ENCODE assay signal across 20 mouse cellular contexts in genomic region chr3:60498151-60498550, GRCm38 (mm10). TPM values are rescaled to one million over a fixed set of nuclear protein-coding genes. Genes with fewer than 3 reads are reported as not detected.
A peak's percentile ranks its signal among the peaks of the same experiment; 100 is the strongest.
DNase-seq lines count a peak whose midpoint lies in the region; ATAC-seq and TF ChIP-seq lines count a peak whose summit lies in the region.
"Had no signal": no experiment of that assay in that cellular context is flagged by ENCODE, and none has a peak within 500 bp of the region (broad histone marks: within the 10 kb centered on the region; RNA-seq: fewer than 3 reads in every experiment).

No protein-coding gene starts in this region.

- H3K27ac ChIP-seq in heart, adult 2 months, result peak overlapping the region; percentile 100
- H3K27ac ChIP-seq in liver, embryonic 13.5 days, result peak overlapping the region; percentile 98; the same call in 1 of the 2 replicates
- H3K27ac ChIP-seq in liver, postnatal 0 days (ENCODE audit: low read depth), result no peak overlapping the region
- peak overlapping the region; percentile 55; the same call in 1 of the 2 replicates for H3K27ac ChIP-seq in lung, embryonic 16.5 days (ENCODE audit: low read length)
- H3K27ac ChIP-seq in macrophage, result peak overlapping the region; percentile 88
- H3K27ac ChIP-seq: embryonic facial prominence, embryonic 12.5 days; hindbrain, embryonic 15.5 days had no signal

- no peak for DNase-seq in heart, adult 2 months
- no peak for DNase-seq in heart, postnatal 36 days
- DNase-seq in liver, embryonic 13.5 days, result no peak
- DNase-seq in liver, postnatal 0 days, result no peak
- no peak for DNase-seq in lung, postnatal 4 days
- no peak for DNase-seq in right cerebral cortex, adult 18-20 months
- DNase-seq: adrenal gland, adult 8-10 months; adrenal gland, postnatal 36 days; cerebellum, adult 11 months; cerebellum, adult 9-10 months; cerebellum, postnatal 25 days; gastrocnemius, postnatal 36 days; heart, adult 11 months had no signal

- H3K4me1 ChIP-seq in heart, adult 2 months (ENCODE audit: control insufficient read depth, insufficient read depth, low read length), result peaks cover 12% of the 10 kb centered on the region
- peaks cover 51% of the 10 kb centered on the region for H3K4me1 ChIP-seq in liver, embryonic 13.5 days (replicated peaks)
- peaks cover 28% of the 10 kb centered on the region for H3K4me1 ChIP-seq in liver, postnatal 0 days (ENCODE audit: insufficient read depth)
- peaks cover 15% of the 10 kb centered on the region for H3K4me1 ChIP-seq in lung, embryonic 16.5 days (replicated peaks; ENCODE audit: control insufficient read depth, insufficient read depth, low read length)

- intact Hi-C loops in heart, adult 2 months (cut with DNase I), result no loop called here
- intact Hi-C loops in heart, postnatal 36 days (cut with DNase I), result no loop called here

- H3K27me3 ChIP-seq in heart, adult 2 months (ENCODE audit: control insufficient read depth, insufficient read depth, low read length), result no peaks in the 10 kb centered on the region
- H3K27me3 ChIP-seq in liver, embryonic 13.5 days, result no peaks in the 10 kb centered on the region
- H3K27me3 ChIP-seq in liver, postnatal 0 days (ENCODE audit: insufficient read depth, low read length), result no peaks in the 10 kb centered on the region
- no peaks in the 10 kb centered on the region for H3K27me3 ChIP-seq in lung, embryonic 16.5 days (ENCODE audit: control insufficient read depth, insufficient read depth, low read depth, low read length)
- H3K27me3 ChIP-seq: embryonic facial prominence, embryonic 12.5 days; heart, embryonic 15.5 days; hindbrain, embryonic 15.5 days had no signal

- peaks cover 11% of the 10 kb centered on the region for H3K36me3 ChIP-seq in heart, adult 2 months (ENCODE audit: control insufficient read depth, insufficient read depth, low read length)
- H3K36me3 ChIP-seq in liver, embryonic 13.5 days, result no peaks in the 10 kb centered on the region
- H3K36me3 ChIP-seq in liver, postnatal 0 days (replicated peaks; ENCODE audit: insufficient read depth, low read length), result no peaks in the 10 kb centered on the region; the same call in 1 of the 2 replicates
- H3K36me3 ChIP-seq in lung, embryonic 16.5 days (ENCODE audit: control insufficient read depth, insufficient read depth, low read length), result no peaks in the 10 kb centered on the region
- H3K36me3 ChIP-seq in macrophage (ENCODE audit: inconsistent target), result no peaks in the 10 kb centered on the region
- H3K36me3 ChIP-seq: embryonic facial prominence, embryonic 12.5 days; heart, embryonic 10.5 days; heart, embryonic 15.5 days; hindbrain, embryonic 15.5 days had no signal

- WGBS in heart, adult 2 months, result 83% methylated on average over 2 of the region's 2 CpGs
- 61% methylated on average over 2 of the region's 2 CpGs for WGBS in liver, embryonic 13.5 days (ENCODE audit: insufficient replicate concordance)
- 69% methylated on average over 2 of the region's 2 CpGs for WGBS in liver, postnatal 0 days (ENCODE audit: insufficient replicate concordance)
- WGBS in lung, embryonic 16.5 days, result 66% methylated on average over 2 of the region's 2 CpGs
- WGBS in macrophage (ENCODE audit: missing documents), result 86% methylated on average over 2 of the region's 2 CpGs

- no peak overlapping the region for H3K4me2 ChIP-seq in liver, embryonic 13.5 days
- H3K4me2 ChIP-seq in liver, postnatal 0 days (ENCODE audit: low read depth, low read length), result no peak overlapping the region
- H3K4me2 ChIP-seq in lung, embryonic 16.5 days (ENCODE audit: low read depth, low read length), result no peak overlapping the region
- H3K4me2 ChIP-seq: embryonic facial prominence, embryonic 12.5 days; hindbrain, embryonic 15.5 days had no signal

- no peak for ATAC-seq in liver, embryonic 13.5 days (ENCODE audit: low read depth)
- ATAC-seq in liver, postnatal 0 days, result no peak
- ATAC-seq in lung, embryonic 16.5 days (ENCODE audit: low read depth), result no peak
- ATAC-seq: forebrain, embryonic 16.5 days had no signal

- H3K9me3 ChIP-seq in liver, embryonic 13.5 days (replicated peaks), result no peaks in the 10 kb centered on the region
- H3K9me3 ChIP-seq in liver, postnatal 0 days (ENCODE audit: low read length), result no peaks in the 10 kb centered on the region
- H3K9me3 ChIP-seq in lung, embryonic 16.5 days (ENCODE audit: control insufficient read depth, low read length), result no peaks in the 10 kb centered on the region
- H3K9me3 ChIP-seq: embryonic facial prominence, embryonic 12.5 days; heart, embryonic 10.5 days; heart, embryonic 15.5 days; hindbrain, embryonic 15.5 days had no signal

- H3K9ac ChIP-seq in heart, adult 2 months (ENCODE audit: low read depth, low read length), result no peak overlapping the region
- no peak overlapping the region for H3K9ac ChIP-seq in liver, embryonic 13.5 days
- H3K9ac ChIP-seq in liver, postnatal 0 days (replicated peaks), result no peak overlapping the region
- no peak overlapping the region for H3K9ac ChIP-seq in lung, embryonic 16.5 days (ENCODE audit: low read length)
- H3K9ac ChIP-seq: embryonic facial prominence, embryonic 12.5 days; heart, embryonic 15.5 days; hindbrain, embryonic 15.5 days had no signal

- H3K79me2 ChIP-seq in heart, adult 2 months (replicated peaks; ENCODE audit: control insufficient read depth, insufficient read depth, low read length), result 0 out of 2 replicates have a peak, but pooled peaks cover 2% of the 10 kb centered on the region
- peaks cover 78% of the 10 kb centered on the region for H3K79me2 ChIP-seq in macrophage (ENCODE audit: inconsistent target)

- no peak overlapping the region for H3K4me3 ChIP-seq in heart, adult 2 months
- no peak overlapping the region for H3K4me3 ChIP-seq in liver, embryonic 13.5 days (replicated peaks)
- H3K4me3 ChIP-seq in liver, postnatal 0 days (ENCODE audit: low read depth, low read length), result no peak overlapping the region
- no peak overlapping the region for H3K4me3 ChIP-seq in lung, embryonic 16.5 days (ENCODE audit: low read length)
- H3K4me3 ChIP-seq in macrophage (ENCODE audit: inconsistent target), result no peak overlapping the region
- H3K4me3 ChIP-seq: embryonic facial prominence, embryonic 12.5 days; heart, embryonic 10.5 days; heart, embryonic 15.5 days; hindbrain, embryonic 15.5 days had no signal

- no peak for TF ChIP-seq EP300 in heart, adult 2 months (IDR thresholded peaks at IDR 0.05; ENCODE audit: insufficient read depth, low read depth, low read length)
- TF ChIP-seq EP300 in liver, postnatal 0 days (IDR thresholded peaks at IDR 0.05; ENCODE audit: low read depth), result no peak

- TF ChIP-seq CTCF in heart, adult 2 months (IDR thresholded peaks at IDR 0.05), result no peak
- TF ChIP-seq CTCF in liver, postnatal 0 days (IDR thresholded peaks at IDR 0.05; ENCODE audit: low read depth), result no peak

- no peak for TF ChIP-seq POLR2A in heart, adult 2 months (IDR thresholded peaks at IDR 0.05; ENCODE audit: insufficient read depth, low read depth, low read length)

RNA-seq across cellular contexts. Expression of gene Mbnl1, which starts 25.5 kb away (rescaled TPM):
- total RNA-seq in heart, adult 2 months (2021), result 100 to 1,000 TPM; 215 to 237 TPM
- 55.8 and 79.7 TPM in 2 replicates for polyA plus RNA-seq in heart, adult 2 months (2012; rRNA removed)
- total RNA-seq in heart, postnatal 36 days (2021), result 100 to 1,000 TPM; 195 to 217 TPM
- 123 and 153 TPM in 2 replicates for polyA plus RNA-seq in liver, embryonic 13.5 days (2015; fragmentation: Nextera tagmentation; extraction: Ambion mirVana)
- 61.3 and 73.3 TPM in 2 replicates for polyA plus RNA-seq in liver, postnatal 0 days (2015; fragmentation: Nextera tagmentation; extraction: Ambion mirVana)
- polyA plus RNA-seq in lung, embryonic 16.5 days (2015; fragmentation: Nextera tagmentation; extraction: Ambion mirVana), result 180 and 188 TPM in 2 replicates
- total RNA-seq in macrophage (2018; cell fraction: chromatin; rRNA removed), result 1,000 to 10,000 TPM in 15 of 26 experiments, 100 to 1,000 TPM in 10, 10 to 100 TPM in 1; 83.6 to 1,534 (median 1,127) TPM
- 100 to 1,000 TPM; 334 to 648 (median 462) TPM for total RNA-seq in macrophage (2018; cell fraction: cytosol; rRNA removed)
- 1,000 to 10,000 TPM in 11 of 26 experiments, 100 to 1,000 TPM in 15; 271 to 1,882 (median 927) TPM for total RNA-seq in macrophage (2018; cell fraction: nucleus; rRNA removed)
- polyA plus RNA-seq in macrophage (2018), result 311 to 412 TPM (median 370 TPM) in 3 replicates
